Comparison of ENCODE assay signal across 21 mouse cellular contexts in genomic region chr3:31253862-31254261, GRCm38 (mm10). TPM values are rescaled to one million over a fixed set of nuclear protein-coding genes. Genes with fewer than 3 reads are reported as not detected.
"Had no signal": no experiment of that assay in that cellular context is flagged by ENCODE, and none has a peak within 500 bp of the region (broad histone marks: within the 10 kb centered on the region; RNA-seq: fewer than 3 reads in every experiment).

No protein-coding gene starts in this region.

- H3K27ac ChIP-seq: heart, embryonic 10.5 days; hindbrain, embryonic 10.5 days; hindbrain, embryonic 12.5 days; hindbrain, embryonic 14.5 days; intestine, embryonic 15.5 days; limb, embryonic 10.5 days; limb, embryonic 12.5 days; liver, embryonic 13.5 days; liver, embryonic 15.5 days had no signal

- DNase-seq: gastrocnemius, postnatal 25 days; kidney, adult 18-20 months; kidney, adult 8-10 months; kidney, postnatal 10 days; kidney, postnatal 25 days; kidney, postnatal 4 days; liver; liver, embryonic 13.5 days; liver, postnatal 0 days had no signal

- H3K4me2 ChIP-seq: heart, embryonic 12.5 days; hindbrain, embryonic 12.5 days; hindbrain, embryonic 14.5 days; intestine, embryonic 15.5 days; limb, embryonic 12.5 days; liver, embryonic 11.5 days; liver, embryonic 13.5 days; liver, embryonic 15.5 days had no signal

- H3K4me3 ChIP-seq: heart, embryonic 10.5 days; heart, embryonic 12.5 days; hindbrain, embryonic 10.5 days; hindbrain, embryonic 12.5 days; intestine, embryonic 15.5 days; limb, embryonic 10.5 days; limb, embryonic 12.5 days; liver, embryonic 13.5 days; liver, embryonic 15.5 days had no signal

- H3K4me1 ChIP-seq: heart, embryonic 10.5 days; heart, embryonic 12.5 days; hindbrain, embryonic 10.5 days; hindbrain, embryonic 12.5 days; intestine, embryonic 15.5 days; limb, embryonic 10.5 days; limb, embryonic 12.5 days; liver, embryonic 13.5 days; liver, embryonic 15.5 days had no signal

- H3K36me3 ChIP-seq: heart, embryonic 10.5 days; heart, embryonic 12.5 days; hindbrain, embryonic 10.5 days; hindbrain, embryonic 12.5 days; intestine, embryonic 15.5 days; limb, embryonic 10.5 days; limb, embryonic 12.5 days; liver, embryonic 13.5 days; liver, embryonic 15.5 days had no signal

- H3K9me3 ChIP-seq: heart, embryonic 10.5 days; hindbrain, embryonic 10.5 days; hindbrain, embryonic 12.5 days; intestine, embryonic 15.5 days; limb, embryonic 10.5 days; limb, embryonic 12.5 days; liver, embryonic 13.5 days; liver, embryonic 15.5 days had no signal

- H3K9ac ChIP-seq: heart, embryonic 12.5 days; hindbrain, embryonic 12.5 days; hindbrain, embryonic 14.5 days; intestine, embryonic 15.5 days; limb, embryonic 12.5 days; liver, embryonic 13.5 days; liver, embryonic 15.5 days; liver, postnatal 0 days had no signal

- H3K27me3 ChIP-seq: heart, embryonic 12.5 days; hindbrain, embryonic 12.5 days; intestine, embryonic 15.5 days; limb, embryonic 12.5 days; liver, embryonic 13.5 days; liver, embryonic 15.5 days had no signal

RNA-seq across cellular contexts. Expression of gene Slc7a14, which starts 56.3 kb away (rescaled TPM):
- total RNA-seq: granulocyte monocyte progenitor cell, adult 5-6 weeks; heart, adult 18-20 months had no signal
